Mouse (Mus musculus) CD4-positive helper T cell, adult 2 months (primary cell): ENCODE data around the gene Plekhs1.
A peak's percentile ranks its signal among the peaks of the same experiment; 100 is the strongest.

ENCODE experiments used
- DNase-seq: peaks from one replicate; pipeline ENCODE4 v3.0.0-alpha.2; 2012; ENCODE audit warnings: low read depth, missing footprints, low spot score

Plekhs1 gene

DNA sequence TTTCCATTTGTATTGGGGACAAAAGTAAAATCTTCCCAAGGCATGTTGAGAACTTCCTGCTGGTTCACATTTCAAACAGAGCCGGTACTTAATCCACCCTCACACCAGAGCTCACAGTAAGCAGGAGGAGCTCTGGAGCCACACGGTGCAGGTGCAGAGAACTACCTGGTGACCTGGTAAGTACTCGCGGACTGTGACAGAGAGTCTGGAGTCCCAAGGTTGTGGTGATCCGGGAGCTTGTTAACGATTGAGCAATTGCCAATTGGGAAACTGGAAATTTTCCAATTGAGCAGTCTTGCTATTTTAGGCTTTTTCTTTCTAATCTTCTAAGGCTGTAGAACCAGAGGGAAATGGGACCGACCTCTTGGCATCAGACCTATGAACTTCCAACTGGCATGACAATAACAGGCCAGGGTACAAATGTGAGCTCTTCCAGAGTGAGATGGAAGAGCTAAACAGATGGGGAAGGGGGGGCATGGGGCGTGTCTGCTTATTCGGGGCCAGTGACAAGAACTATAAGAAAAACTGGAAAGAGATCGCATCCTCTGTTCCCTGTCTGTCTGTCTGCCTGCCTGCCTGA, at the start of gene Plekhs1:
TSS of gene Plekhs1 (plus strand) at position 119 of the 580 bp plus-strand sequence.
- no peak for DNase-seq

- DNase-seq, result no peak
These were observed 43.0 kb upstream of the Plekhs1 start for GRCm38 (mm10) chr19:56418404-56418803.

GRCm38 (mm10) chr19:56419452-56419851, 42.0 kb upstream of the Plekhs1 start:
- DNase-seq, result no peak

- DNase-seq, result no peak
These were observed 41.1 kb upstream of the Plekhs1 start for GRCm38 (mm10) chr19:56420345-56420744.

DNA sequence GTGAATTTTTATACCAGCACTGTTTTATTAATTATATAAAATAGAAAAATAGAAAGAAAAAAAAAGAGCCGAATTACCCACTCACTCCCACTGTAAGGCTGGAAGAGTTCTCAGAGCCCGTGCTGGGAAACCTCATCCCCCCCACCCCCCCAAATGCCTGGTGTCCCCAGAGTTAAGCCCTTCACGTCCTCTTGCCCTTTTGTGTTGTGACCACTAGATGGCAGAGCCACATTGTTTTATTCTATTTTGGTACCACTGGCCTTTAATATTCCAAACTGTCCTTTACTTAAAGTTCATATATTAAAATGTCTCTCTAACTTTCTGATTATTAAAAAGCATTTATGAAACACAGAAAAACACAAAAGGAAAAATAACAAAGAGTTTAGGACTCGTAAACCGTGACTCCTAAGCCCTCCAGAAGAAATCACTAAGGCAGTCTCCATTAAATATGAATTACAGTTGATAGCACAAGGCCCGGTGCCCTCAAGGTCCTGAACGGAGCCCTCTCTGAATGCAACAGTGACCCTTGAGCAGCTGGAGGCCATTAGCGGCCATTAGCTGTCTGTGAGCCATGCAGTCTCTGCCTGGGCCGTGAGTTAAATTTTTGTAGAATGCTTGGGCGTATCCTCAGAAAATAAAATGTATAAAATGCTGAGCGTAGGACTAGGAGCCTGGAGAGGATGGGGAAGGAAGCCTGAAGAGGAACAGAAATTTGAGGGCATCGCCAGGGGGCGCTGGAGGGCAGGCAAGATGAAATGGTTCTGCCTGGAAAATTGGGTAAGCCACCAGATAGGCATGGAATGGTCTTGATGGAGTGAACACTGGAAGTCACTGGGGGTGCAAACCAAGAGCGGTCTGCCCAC, 38.7 kb upstream of the Plekhs1 start:
- DNase-seq, result peak; percentile 29

DNA sequence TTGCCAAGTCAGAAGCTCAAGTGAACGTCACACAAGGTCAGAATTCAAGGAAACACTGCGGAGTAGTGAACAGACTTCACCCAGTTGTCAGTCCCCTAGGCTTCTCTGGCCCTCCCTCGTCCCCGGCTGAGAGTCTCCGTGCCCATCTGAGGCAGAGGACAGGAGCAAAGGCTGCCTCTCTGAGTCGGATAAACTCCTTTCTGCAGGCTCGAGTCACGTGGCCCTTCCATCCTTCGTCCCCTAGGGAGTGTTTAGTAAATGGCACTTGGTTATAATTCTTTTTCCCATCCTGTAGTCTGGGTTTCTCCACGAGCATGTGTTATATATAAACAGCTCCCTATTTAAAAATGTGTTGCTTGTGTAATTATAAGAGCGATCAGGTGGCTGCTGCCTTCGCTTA, 38.1 kb upstream of the Plekhs1 start:
- DNase-seq, result no peak

DNA sequence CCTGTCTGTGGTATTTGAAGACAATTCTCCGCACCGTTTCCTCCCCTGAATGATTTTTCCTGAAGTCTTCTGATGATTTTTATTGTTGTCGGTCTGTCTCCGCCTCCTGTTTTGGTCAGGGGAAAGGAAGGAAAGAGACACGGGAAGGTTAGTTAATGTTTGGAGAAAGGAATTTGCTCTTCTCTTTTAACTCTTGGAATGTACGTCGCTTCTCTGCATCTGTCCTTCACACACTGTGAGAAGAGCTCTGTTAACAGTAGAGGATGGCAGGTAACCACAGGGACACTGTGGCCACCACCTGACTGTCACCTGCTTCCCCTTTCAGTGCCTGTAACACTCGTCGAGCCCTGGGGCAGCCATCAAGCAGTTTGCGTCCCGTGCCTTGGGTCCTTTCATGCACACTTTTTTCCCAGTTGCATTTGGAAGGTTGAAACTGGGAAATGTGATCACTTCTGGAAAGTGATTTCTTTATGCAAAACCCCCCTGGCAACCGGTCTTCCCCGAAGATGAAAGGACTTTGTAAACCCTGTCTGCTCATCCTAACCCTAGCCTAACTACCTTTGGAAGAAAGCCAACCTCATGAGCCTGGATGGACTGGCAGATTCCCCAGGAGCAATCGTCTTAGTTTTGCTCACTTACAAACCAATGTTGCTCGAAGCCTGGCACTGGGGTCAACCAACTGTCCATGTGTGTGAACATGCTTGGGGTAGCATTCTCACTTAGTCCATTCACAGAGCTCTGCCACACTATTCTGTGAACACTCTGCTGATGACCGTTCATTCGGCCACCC, 36.6 kb upstream of the Plekhs1 start:
- no peak for DNase-seq

- DNase-seq, result no peak
These were observed 35.9 kb upstream of the Plekhs1 start for GRCm38 (mm10) chr19:56425492-56425891.

GRCm38 (mm10) chr19:56430369-56430768, 31.1 kb upstream of the Plekhs1 start:
- DNase-seq, result no peak

- no peak for DNase-seq
These were observed 28.7 kb upstream of the Plekhs1 start for GRCm38 (mm10) chr19:56432706-56433105.

DNA sequence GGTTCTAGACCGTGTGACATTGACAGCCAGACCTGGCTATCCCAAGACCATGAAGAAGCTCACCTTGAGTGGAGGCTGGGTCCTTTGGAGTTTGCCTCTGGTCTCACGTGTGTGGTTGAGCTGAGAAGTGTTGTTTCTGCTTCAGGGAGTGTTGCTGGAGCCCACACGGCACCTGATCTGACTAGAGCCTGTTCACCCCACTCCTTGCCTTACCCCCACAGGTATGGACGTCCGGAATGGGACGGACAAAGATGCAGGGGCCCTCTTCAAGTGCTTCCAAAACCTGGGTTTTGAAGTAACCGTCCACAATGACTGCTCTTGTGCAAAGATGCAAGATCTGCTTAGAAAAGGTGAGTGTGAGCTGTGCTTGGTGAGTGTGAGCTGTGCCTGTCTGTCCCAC, 27.9 kb upstream of the Plekhs1 start:
- DNase-seq, result no peak

DNA sequence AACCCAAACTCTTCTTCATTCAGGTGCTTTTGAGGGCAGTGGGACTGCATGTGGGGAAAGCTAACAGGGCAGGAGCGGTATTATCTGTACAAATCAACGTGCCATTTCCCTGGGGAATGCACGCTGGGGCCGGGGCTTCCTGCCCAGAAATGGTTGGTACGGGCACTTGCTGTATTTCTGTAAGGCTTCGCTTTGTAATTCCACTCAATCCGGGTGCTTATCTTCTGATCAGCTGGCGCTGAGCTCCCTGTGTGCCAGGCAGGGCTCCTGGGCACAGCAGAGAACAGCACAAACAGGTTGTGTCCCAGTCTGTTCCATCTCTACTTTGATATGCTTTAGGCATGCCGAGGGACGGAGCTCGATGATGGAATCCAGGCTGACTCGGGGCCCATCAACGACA, 25.1 kb upstream of the Plekhs1 start:
- no peak for DNase-seq

DNA sequence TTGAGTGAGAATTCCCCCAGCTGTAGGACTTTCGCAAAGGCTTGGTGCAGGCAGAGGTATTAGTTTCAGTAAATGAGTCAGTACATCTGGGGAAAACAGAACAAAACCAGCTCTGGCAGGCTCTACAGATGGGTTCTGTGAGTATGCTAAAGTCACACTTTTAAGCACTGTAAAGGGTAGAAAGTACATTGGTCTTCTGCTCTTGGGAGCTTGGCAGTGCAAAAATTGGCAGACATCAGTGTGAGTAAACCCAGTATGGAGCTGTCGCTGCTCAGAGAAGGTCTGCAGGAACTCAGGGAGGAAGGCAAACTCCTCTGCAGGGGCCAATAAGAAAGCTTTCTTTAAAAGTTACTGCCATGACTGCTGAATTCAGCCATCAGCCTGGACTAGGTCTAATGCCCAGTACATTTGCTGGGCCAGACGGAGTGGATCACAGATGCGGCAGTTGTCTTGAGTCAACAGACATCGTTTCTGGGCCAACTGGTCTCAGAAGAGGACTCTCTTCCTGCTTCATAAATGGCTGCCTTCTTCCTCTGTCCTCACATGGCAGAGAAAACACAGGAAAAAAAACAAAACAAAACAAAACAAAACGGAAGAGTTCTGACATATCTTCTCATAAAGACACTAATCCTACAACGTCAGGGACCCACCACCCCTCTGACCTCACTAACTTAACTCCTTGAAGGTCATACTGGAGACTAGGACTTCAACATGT, 22.9 kb upstream of the Plekhs1 start:
- no peak for DNase-seq

GRCm38 (mm10) chr19:56439072-56439434, 22.4 kb upstream of the Plekhs1 start:
- no peak for DNase-seq

GRCm38 (mm10) chr19:56443445-56443844, 18.0 kb upstream of the Plekhs1 start:
- DNase-seq, result no peak

- no peak for DNase-seq
These were observed 12.7 kb upstream of the Plekhs1 start for GRCm38 (mm10) chr19:56448784-56449183.

DNA sequence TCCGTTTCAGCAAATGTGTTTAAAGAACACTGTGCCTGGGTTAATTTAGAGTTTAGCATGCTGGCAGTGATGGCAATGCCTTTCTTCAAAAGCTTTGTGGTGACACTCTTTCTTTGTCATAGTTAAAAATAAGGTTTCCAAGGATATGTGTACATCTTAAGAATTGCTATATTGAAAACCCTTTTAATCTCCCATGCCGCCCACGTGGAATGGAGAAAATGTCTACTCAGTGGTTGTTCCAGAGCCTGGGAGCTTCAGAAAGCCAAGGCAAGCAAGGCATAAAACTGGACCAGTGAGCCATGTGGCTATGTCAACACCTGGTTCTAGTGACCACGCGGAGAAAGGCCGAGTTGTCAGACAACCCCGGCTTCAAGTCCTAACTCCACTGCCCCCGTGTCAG, 11.9 kb upstream of the Plekhs1 start:
- no peak for DNase-seq

DNA sequence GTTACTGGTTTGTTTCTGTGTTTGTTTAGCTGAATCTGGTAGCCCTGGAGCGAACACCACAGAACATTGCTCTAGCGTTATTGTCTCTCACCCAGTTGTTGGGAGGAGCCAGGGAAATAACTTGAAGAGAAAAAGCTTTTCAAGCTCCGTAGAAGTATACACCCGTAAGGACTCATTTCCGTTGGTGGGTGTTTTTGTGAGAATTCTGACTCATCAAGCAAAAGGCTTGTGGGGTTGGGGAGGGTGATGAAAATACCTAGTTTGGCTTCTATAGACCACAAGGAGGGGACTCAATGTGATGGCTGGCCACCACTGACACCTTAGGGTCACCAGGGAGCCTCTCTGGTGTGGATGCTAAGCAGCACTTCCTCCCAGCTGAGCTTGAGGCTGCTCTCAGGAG, 10.5 kb upstream of the Plekhs1 start:
- DNase-seq, result peak; percentile 55

DNA sequence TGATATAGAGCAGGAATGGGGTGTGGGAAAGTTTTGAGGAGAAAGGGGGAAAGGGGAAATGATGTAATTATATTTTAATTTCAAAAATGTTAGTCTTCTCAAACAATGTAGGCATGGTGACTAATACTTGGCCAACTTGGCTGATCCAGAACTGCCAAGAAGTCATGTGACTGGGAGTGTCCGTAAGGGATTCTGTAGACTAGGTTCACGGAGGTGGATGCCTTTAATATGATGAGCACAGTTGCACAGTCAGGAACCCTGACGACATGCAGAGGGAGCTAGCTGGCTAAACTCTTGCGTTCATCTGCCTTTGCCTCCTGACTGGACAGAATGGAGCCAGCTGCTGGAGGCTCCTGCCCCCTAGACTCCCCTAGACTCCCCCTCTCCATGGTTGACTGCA, 9.6 kb upstream of the Plekhs1 start:
- DNase-seq, result no peak

GRCm38 (mm10) chr19:56452421-56452820, 9.0 kb upstream of the Plekhs1 start:
- DNase-seq, result no peak

DNA sequence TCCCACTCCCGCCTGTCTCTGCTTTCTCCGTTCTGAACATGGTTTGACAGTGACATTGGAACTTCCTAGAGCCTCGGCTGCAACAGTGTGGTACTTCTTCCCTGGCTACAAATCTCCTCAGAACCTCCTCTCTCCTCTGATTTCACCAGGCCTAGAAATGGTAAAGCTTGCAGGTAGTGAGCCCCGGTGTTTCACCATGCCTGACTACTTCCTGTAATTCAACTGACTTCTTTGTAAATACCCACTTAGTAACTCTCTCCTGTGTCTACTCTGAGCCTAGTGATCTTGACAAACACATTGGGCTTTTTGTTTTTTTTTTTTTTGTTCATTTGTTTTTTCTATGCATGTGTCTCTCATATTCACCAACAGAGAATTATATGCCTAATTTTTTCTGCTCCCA, 6.6 kb upstream of the Plekhs1 start:
- DNase-seq, result no peak

GRCm38 (mm10) chr19:56455369-56455768, 6.1 kb upstream of the Plekhs1 start:
- no peak for DNase-seq
